Mouse (Mus musculus) liver, embryonic 14.5 days (tissue): ENCODE data around the gene Nt5dc1.

ENCODE experiments used
- CTCF ChIP-seq: IDR thresholded peaks from 2 replicates; pipeline ENCODE4 v1.5.1; 2016; ENCODE audit warnings: antibody characterized with exemption, low read depth, control low read depth
- EP300 ChIP-seq: IDR thresholded peaks from 2 replicates; pipeline ENCODE4 v1.6.1; 2016; ENCODE audit warnings: antibody characterized with exemption, low read depth

GRCm38 (mm10) chr10:34363756-34364155 is 54.6 kb downstream of the Nt5dc1 start:
- TF ChIP-seq CTCF, result no peak
- TF ChIP-seq EP300, result no peak
